Mouse (Mus musculus): Measurements from ENCODE around the gene Fam118b.

Gene Fam118b

DNA sequence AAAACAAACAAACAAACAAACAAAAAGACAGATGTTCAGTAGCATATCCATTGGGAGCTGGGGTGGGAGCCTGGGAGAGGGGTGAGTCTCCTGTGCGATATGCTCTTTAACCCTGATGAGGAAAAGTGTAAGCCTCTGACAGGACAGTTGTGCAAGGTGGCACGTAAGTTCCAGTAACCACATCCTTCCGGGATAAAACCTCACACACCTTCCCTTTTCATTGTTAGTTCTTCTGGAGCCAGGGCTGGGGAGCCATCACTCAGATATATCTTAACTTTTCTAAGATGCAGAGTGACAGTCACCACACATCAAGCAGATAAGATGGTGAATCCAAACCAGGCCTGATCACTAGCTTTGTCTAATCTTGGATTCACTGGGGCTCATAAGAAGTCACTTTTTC is 73.6 kb downstream of the Fam118b start:
- no peak for DNase-seq

DNA sequence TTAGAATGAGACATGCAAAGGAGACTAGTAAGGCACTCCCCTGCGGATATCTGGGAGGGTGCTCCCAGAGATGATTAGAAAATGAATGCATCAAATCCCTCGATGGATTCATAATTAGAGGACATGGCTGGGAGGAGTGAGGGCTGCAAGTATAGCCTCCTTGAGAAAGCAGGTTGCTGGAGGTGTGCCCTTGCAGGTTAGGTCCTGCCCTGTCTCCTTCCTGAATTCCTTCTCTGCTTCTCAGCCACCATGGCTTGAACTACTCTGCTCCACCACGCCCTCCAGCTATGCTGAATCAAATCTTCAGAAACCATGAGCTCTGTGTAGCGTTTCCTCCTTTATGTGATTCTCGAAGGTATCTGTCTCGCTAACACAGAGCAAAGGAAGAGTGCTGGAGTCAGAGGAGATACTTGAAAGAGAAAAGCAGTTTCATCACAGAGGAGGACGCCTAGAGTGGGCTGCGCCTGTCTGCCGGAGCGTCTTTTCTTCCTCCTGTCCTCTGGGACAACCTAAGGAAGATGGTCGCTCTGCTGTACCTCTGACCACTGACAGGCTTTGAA is 74.5 kb downstream of the Fam118b start:
- no peak for DNase-seq

DNA sequence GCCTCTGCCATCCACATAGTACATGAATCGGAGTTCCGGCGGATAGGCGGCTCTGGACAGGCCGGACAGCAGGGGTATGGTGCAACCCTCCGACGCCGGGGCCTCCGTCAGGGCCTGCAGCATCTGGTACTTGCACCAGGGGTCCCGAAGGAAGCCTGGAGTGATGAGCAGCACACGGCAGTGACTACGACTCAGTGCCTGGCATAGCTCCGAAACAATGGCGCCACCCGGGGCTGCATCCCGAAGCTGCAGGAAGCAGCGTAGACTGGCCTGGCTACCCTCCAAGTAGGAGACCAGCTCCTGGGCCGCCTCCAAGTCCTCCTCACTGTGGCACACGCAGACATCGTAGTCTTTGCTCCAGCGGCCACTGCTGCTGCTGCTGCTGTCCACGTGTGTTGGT is 78.9 kb downstream of the Fam118b start:
- DNase-seq = peak; percentile 33 to 67

DNA sequence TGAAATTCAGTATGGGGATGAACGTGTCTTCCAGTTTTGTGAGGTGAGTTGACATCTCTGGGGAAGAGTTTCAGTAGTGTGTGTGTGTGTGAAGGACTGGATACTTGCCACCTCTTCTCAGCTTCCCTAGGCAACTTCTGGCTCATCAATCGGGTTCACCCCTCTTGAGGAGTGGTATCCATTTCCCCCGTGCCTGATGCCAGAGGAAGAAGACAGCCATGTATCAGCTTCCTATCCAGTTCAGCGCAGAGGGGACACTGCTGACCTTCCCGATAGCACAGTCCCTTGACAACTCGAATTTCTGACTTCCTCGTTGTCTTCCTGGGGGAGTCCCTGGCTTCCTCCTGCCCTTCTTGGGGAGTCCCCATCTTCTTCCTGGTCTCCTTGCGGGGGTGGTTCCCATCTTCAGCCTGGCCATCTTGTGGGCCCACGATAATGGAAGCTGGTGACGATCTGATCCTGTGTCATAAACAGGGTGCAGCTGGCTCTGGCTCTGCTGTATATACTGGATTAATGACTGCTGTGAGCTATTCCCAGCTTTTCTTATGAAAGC is 80.2 kb downstream of the Fam118b start:
- DNase-seq = no peak

DNA sequence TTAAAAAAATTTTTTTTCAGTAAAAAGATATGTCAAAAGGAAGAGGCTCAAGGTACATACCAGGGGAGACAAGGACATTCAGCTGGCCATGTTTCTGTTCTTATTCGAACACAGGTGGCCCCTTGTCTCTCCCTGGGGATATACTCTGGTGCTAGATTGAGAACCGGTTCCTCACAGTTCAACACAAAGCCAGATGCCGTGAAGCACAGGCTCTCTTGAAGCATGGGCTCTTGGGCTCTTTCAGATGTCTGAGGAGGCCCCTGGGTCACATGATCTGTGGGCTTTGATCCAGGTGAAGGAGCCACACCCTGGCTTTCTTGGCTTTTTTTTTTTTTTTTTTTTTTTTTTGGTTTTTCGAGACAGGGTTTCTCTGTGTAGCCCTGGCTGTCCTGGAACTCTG is 81.2 kb downstream of the Fam118b start:
- no peak for DNase-seq

DNA sequence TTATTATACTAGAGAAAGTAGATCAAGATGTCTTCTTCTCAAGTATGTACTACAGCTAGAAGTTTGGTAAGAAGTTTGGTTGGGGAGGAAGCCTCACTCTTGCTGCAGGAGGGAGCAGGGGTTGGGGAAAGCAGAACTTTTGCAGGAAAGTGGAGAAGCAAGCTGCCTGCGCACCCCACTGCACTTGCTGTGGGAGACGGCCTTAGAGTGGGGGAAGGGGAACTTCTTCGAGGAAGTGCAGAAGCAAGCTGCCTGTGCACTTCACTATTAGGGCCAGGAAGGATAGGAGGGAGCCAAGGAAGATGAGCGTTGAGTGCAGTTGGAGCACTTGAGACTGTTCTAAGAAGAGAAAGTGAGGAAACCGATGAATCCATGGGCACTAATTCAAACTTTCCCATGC is 84.2 kb downstream of the Fam118b start:
- DNase-seq = no peak

DNA sequence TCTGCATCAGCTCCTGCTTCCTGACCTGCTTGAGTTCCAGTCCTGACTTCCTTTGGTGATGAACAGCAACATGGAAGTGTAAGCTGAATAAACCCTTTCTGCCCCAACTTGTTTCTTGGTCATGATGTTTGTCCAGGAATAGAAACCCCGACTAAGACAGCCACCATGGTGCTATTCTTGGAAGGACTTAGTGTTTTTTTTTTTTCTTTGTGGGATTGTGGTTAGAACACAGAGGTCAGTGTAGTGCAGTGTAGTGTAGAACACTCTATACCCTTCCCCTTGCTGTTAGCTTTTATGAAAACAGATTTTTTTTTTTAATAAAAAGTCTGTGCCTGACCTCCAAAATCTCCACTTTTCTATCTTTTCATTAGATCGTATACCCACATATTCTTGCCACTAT is 84.8 kb downstream of the Fam118b start:
- no peak for DNase-seq

DNA sequence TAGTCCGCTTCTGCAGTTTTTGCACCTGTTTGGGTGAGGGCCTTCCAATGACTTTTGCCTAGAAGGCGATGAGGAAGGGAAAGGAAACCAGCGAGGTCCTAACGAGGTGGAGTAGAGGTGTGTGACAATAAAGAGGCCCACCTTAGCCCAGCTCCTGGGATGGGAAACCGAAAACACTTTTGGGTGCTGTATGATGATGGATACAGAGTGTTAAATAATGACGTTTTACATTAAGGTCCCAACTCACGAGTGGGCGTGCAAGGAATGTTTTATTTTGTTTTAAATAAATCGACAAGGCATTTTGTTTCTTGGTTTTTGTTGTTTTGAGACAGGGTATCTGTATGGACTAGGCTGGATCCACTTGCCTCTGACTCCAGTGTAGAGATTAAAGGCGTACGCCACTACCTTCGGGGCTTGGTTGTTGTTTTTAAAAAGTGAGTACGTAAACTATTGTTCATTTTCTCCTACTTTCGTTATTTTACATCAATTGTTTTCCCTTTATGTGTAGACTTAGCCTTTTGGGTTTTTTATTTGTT is 91.4 kb downstream of the Fam118b start:
- no peak for DNase-seq

DNA sequence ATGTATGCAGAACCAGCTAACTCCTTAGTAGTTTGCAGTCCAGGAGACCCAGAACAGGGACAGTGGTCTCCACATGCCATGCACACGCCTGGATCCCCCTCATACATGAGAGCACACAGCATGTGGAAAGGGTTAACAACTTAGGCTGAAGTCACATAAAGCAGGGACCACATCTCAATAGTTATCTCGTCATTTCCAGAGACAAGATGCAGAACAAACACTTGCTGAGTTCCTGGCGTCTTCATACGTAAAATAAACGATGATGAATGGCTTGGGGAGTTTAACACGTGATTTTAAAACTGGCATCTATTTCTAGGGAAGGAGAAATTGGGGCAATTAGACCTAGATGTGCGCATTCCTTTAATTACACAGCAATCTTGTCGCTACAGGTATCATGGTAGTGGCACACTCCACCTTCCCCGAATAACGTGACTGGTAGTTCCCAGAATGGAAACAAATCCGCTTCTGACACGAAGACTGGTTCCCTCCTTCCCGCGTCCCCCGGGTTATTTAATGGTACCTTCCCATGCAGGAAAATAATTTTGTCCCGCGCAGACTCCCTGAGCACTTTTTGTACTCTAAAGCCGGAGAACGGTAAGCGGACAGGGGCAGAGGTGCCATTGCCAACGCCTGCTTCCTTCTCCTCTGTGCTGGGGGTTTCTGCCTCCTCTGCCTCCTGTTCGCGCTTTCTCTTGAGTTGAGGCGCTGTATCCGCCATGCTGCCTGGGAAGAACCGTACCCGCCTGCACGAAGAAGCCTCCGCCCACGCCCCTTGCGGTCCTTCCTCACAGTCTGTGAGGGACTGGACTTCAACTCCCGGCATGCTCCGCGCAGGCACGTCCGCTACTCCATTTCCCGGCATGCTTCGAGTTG is 92.1 kb downstream of the Fam118b start, which contains the start of gene Dcps:
Dcps (minus strand) TSS at position 811 of the 873 bp plus-strand sequence.
- peak; percentile 97 to 98 for DNase-seq

DNA sequence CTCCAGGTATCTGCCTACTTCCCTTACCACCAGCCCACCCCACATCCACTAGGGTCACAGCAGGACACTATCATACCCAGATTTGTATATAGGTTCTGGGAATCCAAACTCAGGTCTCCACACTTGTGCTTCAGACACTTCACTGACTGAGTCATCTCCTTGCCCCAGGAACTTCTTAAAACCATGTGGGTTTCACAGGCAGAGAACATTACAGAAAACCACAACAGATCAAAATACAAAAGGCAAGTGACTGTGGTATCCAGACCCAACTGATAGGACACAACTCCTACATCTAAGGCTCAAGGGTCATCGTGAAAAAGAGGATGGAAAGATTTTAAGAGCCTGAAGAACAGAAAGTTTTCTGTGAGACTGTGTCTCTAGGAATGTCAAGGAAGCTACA is 94.3 kb downstream of the Fam118b start:
- DNase-seq = no peak

DNA sequence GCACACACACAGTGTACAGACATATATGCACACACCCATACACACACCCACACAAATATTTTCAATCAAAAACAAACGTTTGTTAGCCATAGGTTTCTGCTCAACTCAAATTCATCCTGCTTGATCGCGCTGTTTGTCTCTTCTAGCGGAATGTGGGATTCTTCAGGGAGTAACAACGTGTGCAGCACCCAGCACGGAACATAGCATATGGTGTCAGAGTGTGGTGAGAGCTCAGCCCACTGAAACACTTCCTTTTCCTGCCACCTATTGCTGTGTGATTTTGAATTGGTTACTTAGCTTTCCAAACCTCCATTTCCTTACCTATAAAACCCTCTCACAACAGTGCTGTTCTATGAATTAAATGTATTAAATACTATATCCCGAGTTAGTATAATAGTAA is 97.5 kb downstream of the Fam118b start:
- no peak for DNase-seq

All from kidney, postnatal 36 days (tissue).